Mouse (Mus musculus) adrenal gland, postnatal 36 days (tissue): ENCODE data around the gene Adcy10. TPM values are rescaled to one million over a fixed set of nuclear protein-coding genes. Genes with fewer than 3 reads are reported as not detected.

Experiments used
- DNase-seq, 2 experiments: peaks; one replicate each; pipeline ENCODE4 v3.0.0; 2021; ENCODE audit warnings: mixed read lengths in 1 of 2
- long read RNA-seq, 2 experiments: library from polyadenylated mRNA; stranded (forward); transcript quantifications; one replicate each; pipeline ENCODE4 v2.0.0; 2021; ENCODE audit warnings: borderline sequencing depth in 2 of 2
- total RNA-seq, 2 experiments: library from RNA; stranded (reverse); gene quantifications; 2 replicates each; pipeline ENCODE4 v1.2.3; 2021

Adcy10 gene
- total RNA-seq = 1 to 10 TPM; 1.1 to 1.8 TPM
- long read RNA-seq, experiment 1, partial matches to known transcripts = 1 of 1 reads
- long read RNA-seq, experiment 1, other reads (novel, unspliced or antisense) = 0 of 1 reads
- long read RNA-seq, experiment 2, partial matches to known transcripts = 0 of 1 reads
- long read RNA-seq, experiment 2, other reads (novel, unspliced or antisense) = 1 of 1 reads

DNA sequence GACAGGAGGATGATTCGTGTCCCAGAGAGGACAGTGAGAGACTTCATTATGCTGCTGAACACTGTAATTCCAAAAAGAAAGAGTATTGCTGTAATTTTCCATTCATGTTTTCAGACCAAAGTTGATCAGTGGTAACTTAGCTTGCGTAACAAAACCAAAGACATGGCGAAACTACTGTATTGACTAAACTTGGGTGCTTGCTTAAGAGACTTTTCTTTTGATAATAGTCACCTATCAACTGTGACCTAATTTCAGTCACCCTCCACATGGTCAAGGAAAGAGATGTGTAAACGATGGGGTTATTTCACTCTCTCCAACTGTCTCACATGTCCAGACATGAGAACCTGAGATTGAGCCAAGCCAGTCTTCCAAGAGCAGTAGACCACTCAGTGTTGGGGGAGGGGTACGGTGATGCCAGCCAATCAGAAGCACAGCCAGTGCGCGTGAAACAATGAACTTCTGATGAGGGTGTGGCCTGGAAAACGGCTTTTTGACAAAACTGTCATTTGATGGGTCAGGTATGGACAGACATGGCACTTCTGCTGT, at the start of gene Adcy10:
Adcy10 (plus strand) TSS at position 496 of the 546 bp plus-strand sequence.
- no peak for DNase-seq

DNA sequence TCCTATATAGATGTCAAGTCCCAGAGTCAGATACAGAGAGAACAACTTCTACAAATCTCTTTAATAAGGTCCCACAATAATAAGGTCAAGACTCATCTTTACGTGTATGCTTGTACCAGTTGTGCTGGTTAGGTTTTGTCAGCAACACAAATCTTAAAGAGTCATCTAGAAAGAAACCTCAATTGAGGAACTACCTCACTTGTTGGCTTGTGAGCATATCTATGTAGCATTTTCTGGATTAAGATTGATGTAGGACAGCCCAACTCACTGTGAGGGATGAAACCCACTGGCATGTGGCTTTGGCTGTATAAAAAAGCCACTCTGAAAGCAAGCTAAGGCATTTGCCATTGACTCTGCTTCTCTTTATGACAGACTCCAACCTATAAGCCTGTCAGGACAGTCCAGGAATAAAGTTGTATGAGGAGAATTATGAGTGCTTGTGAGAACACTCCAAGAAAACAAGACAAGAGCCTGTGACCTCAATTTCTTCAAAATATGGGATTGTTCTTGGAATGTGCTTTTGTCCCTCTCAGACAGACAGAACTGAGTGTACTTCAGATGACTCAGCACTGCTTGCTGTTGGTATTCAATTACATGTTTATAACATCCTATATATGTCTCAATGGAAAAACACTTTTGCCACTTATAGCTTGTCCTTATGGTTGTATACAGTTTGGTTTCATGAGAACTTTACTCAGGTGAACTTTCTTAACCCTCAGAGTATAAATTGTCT, 46.5 kb upstream of the Adcy10 start:
- DNase-seq = no peak

DNA sequence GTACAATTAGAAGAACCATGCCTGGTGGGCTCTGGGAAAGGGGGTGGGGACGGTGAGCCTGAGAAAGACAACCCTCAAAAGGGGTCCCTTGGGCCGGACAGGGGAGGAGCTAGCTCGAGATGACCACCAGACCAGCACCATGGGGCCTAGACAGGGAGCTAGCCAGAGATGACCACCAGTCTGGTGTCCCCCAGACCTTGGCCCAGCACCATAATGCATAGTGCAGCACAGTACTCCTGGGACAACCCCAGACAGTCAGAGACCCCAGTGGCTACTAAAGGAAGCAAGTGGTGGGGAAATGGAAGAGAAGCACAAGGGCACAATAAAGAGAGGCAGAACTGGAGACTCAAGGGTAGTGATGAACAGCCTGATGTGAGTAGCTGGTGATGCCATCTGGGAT, 44.2 kb upstream of the Adcy10 start:
- DNase-seq = no peak

DNA sequence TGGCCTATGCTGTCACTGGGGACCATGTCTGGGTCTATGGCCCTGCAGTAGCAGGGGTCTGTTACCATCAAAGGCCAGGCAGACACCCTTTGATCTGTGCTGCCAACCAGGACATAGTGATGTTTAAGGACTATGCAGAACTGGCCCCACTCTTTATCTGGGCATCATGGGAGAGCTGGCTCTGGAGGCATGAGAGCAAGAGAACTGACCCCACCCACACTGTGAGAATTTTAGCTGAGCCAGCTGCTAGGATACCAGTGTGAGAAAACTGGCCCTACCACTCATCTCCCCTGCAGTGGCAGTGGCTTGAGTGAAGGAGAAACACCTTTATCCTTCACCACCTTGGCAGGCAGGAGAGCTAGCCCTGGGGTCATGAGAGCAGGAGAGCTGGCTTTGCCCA, 43.8 kb upstream of the Adcy10 start:
- DNase-seq = no peak

DNA sequence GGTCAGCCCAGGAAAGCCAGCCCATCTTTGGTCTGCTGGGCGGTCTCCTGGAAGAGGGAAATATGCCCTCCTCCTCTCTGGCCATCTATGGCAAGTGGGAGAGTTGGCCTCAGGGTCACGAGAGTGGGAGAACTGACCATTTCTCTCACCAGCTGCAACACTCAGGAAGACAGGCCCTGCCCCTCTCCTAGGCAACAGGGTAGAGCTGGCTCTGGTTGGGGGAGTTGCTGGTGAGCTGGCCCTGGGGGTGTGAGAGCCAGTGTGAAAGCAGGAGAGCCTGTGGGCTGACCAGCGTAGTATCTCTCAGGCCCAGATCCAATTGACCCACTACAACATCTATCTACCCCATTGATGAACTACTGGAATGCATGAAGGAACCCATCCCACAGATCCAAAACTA, 43.3 kb upstream of the Adcy10 start:
- no peak for DNase-seq

DNA sequence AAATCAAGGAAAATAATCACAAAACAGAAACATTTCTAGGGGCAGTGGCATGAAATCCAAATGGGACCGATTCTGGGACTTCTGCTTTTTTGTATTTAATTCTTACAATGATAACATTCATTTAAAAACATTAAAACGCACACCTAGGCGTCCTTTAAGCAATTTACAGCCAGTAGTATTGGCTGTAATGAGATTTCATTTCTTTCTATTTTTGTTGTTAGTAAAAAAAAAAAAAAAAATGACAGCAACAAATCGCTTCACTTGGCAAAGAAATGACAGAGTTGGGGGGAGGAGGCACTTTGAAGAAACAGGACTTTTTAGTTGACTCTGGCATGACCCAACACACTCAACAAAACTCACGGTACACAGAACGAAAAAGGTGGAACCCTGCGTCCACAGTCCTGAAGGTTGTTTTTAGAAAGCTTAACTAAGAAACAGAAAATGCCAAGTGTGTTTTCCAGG, 25.9 kb upstream of the Adcy10 start:
- no peak for DNase-seq

DNA sequence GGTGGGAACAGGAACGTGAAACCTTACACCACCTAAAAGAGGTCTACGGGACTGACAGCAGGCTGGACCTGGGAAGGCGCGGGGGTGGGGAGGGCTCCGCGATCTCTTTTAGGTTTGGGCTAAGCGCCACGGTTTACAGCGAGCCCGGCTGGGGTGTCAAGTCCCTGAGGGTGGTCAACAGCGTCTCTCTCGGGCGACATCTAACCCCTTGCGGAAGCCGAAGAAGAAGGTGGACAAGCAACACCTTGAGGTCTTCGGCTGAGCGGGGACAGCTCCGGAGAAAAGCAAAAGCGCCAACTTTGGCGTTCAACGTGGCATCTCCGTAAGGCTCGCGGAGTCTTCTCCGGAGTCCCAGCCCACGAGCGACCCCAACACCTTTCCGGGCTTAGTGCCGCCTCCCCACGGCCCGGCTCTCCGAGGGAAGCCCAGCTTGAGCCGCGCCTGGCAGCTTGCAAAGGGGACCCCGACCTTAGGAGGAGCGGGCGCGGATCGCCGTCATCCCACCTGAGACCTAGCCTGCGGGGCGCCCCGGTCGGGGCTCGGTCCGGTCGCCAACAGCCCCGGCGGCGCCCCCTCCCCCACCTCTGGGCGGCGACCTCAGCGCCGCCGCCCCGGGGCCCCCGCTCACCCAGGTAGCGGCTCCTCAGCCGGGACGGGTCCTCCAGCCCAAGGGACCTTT, 25.3 kb upstream of the Adcy10 start:
- DNase-seq = peak; percentile 65 to 77

DNA sequence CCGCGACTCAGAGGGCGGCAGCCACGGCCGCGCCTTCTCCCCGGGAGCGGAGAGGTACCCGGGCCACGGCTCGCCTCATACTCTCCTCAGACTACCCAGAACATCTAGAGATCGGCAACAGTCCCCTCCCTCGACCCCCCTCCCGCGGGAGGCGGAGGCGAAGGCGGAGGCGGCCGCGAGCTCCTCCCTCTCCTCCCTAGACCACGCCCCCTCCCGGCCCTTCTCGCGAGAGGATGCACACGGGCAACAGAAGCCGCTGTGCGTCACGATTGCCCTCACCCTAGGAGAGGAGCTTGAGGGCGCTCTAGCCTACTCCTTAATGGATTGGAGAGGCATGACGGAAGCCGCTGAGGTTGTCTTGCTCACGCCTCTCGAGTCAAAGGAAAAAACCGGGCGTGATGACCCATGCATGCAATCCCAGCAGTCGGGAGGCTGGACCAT, 24.6 kb upstream of the Adcy10 start, which contains the start of the genes Dcaf6 and Mpc2:
Dcaf6 (minus strand) TSS at position 116 of the 441 bp plus-strand sequence.
Mpc2 (plus strand) TSS at position 278 of the 441 bp plus-strand sequence.
- DNase-seq = peak; percentile 100

DNA sequence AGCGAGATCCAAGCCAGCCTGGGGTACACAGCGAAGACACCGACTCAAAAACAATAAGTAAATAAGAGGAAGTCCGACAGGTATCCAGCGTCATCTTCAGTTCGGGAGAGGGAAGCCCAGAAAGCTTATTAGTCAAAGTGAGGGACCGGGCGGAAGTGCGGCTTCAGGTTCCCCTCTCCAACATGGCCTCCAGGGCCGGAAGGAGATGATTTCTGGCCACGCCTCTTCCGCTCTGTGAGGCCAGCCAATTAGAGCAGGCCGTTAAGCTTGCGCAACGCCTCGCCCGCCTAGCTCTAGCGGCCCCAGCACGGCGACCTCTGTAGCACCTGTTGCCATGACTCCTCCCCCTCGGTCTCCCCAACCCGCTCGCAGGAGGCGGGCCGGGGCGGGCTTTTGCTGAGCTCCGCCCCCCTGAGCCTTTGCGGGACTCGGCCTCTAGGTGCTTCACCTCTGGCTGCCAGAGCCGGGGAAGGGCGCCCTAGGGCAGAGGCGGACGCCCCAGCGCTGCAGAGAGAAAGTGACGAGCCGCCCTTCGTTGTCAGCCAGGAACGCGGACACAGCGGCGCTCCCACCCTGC, 24.1 kb upstream of the Adcy10 start:
- peak; percentile 99 to 100 for DNase-seq

DNA sequence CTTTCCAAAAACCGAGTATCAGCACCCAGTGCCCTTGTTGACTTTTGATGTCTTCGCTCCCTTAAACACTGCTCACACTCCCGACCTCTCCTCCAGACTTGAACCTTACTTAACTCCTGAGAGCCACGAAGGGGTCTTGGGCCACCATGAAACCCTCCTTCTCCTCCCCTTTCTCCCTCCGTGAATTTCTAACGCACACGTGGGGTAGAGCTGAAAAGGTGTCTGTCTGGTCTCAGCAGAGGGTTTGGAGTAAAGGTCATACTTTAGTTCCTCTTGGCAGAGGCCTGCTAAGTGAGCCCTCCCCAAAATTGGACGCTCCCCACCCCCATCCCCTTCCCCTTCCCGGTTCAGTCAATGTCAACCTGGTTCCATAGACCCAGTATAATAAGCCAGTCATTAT, 23.3 kb upstream of the Adcy10 start:
- DNase-seq = peak; percentile 3 to 44

DNA sequence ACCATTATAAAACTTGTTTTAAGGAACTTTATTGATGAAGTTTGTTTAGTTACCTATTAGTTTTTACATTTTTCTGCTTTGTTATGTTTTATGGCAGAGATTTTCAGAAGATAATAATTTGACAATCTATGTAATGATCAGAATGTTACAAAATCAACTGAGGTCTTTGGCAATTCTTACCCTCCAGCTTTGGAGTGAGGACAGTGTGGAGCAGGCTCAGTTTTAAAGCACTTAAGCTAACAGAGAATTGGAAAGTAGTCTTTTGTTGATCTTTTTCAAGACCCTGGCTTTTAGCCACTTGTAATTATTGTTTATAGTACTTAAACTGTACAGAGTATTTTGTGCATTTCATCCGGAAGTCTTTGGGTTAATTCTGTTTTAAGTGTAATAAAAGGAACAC, 22.1 kb upstream of the Adcy10 start:
- no peak for DNase-seq

DNA sequence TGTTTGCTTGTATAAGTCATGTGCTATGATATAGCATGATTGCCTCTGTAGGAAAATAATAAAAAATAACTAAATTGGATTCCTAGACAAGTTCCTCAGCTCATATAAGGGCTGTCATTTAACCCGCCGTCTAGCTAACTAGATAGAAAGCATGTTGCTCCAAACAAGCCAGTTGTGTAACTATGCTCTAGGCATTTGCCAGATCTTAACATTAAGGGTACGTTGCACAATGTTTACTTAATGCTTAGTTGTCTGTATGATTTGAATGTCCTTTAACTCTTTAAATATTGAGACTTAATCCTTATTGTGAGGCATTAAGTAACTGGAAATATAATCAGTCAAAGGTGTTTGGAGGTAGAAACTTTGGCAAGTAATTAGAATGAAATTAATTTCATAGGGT, 20.4 kb upstream of the Adcy10 start:
- no peak for DNase-seq

DNA sequence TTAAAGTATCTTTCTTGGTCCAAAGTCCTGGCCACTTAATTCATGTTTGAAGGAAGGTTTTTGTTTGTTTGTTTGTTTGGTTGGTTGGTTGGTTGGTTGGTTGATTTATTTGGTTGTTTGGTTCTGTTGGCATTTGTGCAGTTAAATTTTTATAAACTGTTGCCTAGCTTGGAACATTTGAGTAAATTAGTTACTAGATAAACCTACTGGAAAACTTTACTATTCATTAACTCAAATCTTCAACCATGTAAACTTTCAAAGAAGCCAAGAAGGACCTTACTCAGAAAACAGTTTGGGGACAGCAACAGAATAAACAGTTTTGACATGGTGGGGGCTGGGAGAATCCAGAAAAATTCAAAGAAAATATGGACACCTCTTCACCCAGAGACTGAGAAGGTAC, 16.0 kb upstream of the Adcy10 start:
- no peak for DNase-seq

DNA sequence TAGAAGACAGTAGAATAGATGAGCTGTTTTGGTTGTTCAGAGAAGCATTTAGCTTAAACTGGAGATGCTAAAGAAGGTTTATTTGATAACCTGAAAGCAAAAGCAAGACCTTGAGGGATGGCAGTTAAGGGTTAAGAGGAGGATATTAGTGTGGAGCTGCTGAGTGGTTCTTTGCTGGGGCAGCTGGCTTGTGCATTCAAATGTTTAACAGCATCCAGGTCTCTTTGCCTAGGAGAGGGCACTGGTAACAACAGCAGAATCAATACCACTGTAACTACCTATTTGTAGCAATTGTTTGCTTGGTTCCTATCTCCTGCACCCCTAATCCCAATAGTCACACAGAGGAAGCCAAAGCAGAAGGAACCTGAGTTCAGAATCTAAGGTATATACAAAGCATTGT, 15.3 kb upstream of the Adcy10 start:
- DNase-seq = no peak

DNA sequence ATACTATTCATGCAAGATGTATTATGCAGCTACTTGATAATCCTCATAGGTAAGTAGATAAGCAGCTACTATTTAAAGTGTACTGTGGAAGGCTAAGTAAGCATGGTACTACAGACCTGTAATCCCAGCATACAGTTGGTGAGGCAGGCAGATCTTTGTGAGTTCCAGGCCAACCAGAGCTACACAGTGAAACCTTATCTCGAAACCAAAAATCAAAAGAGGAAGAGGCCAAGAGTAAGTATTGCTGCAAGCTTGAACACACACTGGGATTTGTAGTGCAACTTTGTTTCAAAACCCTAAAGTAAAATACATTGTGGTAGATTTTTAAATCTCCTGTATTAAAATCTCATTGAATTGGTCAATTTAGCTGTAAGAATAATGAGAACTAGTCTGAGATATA, 13.5 kb upstream of the Adcy10 start:
- no peak for DNase-seq

DNA sequence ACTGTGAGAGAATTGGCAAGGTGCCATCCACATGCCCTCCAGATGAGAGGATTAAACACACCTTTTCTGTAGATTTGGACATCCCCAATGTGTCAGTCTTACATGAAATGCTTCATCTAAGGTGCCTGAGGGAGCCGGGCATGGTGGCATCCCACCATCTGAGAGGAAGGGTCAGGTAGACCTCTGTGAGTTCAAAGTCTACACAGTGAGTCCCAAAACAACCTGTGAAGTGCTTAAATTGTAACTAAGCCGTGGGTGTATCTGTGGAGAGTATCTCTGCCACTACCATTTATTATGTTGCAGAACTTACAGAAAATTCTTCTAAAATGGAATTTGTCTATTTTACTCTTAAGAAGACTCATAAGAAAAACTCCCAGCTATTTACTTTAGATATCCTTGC, 1.1 kb downstream of the Adcy10 start:
- no peak for DNase-seq

DNA sequence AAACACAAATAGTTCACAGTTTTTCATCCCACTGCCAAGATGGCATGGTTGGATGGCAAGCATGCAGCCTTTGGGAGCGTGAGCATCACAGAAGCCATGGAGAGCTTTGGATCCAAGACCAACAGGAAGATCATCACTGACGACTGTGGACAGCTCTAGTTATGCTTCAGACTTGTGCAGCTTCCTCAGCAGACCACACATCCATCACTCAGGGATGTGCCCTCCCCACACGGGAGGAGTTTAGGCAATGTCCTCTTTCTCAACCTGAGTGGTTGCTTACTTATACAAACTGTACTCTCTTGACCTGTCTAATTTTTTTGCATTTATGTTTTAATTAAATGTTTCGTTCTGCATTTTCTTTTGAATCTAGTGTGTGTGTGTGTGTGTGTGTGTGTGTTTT, 4.2 kb downstream of the Adcy10 start:
- DNase-seq = no peak

DNA sequence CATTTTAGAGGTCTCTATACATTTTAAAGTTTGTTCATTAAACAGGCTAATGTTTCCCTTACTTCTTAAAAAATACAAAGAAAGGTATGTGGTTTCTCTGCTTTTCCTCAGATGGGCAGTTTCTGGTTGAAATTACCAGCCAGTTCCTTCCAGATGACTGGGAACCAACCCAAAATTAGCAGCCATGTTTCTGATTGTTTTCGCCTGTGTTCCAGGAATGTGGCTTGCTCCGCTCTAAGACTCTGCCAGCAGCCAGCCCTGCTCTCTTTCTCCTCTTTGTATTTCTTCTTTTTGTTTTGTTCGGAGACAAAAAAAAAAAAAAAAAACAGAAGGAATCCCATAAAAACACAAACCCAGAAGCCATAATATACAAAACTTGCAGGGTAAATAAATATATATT, 13.9 kb downstream of the Adcy10 start:
- DNase-seq = no peak

DNA sequence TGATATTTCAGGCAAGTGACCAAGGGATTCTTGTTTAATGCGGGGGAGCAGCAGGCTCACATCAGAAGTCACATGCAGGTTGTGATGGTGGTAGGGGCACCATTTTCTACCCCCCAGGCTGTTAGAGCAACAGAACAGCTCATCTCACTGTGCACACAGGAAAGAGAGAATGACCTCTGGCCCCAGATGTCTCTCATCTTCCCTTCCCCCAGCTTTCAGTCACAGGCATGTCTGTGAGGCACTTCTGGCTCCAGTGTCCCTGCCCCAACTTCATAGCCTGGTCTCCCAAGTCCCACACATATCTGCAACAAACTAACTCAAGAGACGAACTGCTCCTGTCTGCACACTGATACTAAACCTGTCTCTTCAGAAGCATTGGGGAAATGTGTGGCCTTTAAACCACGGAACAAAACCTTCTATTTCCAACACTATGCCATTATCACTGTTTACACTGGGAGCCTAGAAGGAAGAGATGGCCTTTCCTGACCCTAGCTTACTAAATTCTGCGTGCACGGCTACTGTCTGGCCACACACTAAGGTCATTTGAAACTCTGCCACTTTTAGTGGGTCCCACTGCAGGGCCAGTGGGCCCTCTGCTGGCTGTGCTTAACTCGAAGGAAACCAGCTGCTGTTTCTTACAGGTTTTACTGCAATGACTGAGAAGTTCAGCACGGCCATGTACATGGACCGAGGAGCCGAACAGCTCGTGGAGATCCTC, 18.5 kb downstream of the Adcy10 start:
- DNase-seq = peak; percentile 68 to 77

DNA sequence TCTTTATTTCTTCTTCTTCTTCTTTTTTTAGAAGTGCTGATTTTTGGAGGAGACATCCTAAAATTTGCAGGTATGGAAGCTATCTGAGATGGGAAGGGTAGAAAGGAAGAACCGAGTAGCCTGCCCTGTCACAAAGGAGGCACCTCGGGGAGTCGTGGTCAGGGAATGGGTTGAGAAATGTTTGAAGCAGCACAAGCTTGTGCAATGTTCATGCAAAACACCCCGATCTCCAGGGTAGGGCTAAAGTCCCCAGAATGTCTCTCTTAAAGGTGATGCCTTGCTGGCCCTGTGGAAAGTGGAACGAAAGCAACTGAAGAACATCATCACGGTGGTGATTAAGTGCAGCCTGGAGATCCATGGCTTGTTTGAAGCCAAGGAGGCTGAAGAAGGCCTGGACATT, 21.3 kb downstream of the Adcy10 start:
- peak in 1 of 2 experiments; percentile 7 for DNase-seq

DNA sequence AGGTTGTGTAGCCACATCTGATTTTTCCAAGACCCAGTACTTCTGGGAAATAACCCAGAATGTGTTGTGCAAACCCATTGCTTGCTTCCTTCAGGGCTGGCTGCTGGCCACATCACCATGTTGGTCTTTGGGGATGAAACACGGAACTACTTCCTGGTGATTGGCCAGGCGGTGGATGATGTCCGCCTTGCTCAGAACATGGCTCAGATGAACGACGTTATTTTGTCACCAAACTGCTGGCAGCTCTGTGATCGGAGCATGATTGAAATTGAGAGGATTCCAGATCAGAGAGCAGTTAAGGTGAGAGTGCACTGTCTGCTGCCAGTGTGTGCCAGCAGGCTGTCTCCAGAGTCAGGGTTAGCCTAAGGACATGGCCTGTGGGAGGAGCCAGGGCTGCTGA, 25.2 kb downstream of the Adcy10 start:
- peak; percentile 19 to 55 for DNase-seq

DNA sequence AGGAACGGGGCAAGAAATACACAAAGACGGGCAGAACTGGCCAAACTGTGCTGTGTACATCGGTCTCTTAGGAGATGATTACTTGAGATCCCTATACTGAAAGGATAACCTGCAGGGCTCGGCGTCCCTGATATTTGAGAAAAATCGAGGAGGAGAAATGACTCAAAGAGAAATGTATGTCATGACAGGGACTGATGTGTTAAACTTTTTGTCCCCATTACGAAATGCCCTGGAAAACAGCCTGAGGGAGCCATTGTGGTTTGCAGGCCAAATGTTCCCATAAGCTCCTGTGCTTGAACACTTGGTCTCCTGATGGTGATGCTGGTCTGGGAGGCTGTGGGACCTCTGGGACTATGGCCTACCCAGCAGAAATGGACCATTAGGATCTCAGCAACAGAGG, 35.7 kb downstream of the Adcy10 start:
- DNase-seq = no peak
